Mouse (Mus musculus): ENCODE data around the gene Elmod3.
"Not testable (repeated sequence)": the region's sequence is repeated elsewhere in the genome, so short reads cannot be mapped to it uniquely, and the experiment has no call there.

Elmod3 gene

DNA sequence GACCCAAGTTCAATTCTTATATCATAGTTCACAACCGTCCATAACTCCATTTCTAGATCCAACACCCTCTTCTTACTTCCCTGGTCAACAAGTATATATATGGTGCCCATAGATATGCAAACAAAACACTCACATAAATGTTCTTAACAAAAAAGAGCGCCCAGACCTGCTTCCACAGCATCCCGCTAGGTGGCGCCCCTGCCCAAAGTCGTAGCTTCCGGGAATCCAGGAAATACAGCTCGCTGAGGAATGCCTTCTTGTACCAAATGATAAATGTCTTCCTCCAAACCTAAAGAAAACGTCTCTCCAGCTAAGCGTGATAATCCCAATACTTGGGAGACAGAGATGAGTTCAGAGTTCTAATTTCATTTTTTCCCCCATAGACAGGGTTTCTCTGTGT, 63.0 kb downstream of the Elmod3 start:
- in situ Hi-C loops (cut with MboI, MseI): no loop called here

DNA sequence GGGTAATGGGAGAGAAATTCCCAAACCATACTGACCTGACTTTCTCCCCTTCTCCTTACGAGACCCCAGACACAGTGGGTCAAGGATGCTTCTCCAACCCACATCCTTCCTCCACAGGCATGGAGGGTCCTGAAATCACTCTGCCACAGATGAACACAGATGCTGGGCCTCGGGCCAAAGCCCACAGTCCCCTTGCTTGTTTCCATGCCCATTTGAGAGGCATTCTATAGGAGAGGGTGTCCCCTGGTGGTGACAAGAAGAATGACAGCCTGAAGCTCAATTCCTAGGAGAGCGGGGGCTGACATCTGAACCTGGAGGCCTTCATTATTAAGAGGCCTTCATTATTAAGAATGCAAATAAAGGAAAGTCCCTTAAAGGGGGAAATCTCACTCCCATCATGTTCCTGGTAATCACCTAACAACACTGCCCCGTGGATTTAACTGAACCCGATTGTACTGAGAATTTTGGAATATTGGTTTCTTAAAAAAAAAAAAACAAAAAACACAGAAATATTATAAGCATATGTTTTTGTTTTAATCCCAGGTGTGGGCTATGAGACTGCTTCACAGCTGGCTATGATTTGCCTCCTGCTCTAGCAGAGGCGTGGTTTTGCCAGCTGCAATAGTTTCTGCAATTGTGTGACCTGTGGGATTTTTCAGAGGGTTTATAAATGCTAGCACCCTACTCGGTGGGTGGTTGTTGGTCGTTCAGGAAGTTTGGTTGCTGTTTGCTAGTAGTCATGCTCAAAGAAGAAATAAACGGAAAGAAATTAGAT, 64.0 kb downstream of the Elmod3 start:
- in situ Hi-C loops (cut with MboI, MseI): no loop called here

DNA sequence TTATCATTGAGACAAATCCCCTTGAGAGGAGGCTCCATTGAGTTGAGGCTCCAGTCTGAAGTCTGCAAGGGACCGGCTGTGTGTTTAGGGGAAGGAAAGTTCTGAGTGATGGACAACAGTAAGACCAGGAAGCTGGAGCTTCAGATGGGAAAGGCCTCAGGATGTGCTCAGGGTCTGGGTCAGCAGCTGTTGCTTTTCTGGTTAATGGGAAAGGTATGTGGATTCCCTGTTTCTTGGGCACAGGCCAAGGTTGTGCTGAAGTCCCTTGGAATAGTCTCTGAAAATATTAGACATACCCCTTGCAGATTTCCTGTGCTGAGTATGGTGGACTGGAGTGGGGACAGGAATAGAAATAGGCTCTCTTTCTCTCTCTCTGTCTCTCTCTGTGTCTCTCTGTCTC, 64.7 kb downstream of the Elmod3 start:
- in situ Hi-C loops (cut with MboI, MseI): not testable (repeated sequence)

DNA sequence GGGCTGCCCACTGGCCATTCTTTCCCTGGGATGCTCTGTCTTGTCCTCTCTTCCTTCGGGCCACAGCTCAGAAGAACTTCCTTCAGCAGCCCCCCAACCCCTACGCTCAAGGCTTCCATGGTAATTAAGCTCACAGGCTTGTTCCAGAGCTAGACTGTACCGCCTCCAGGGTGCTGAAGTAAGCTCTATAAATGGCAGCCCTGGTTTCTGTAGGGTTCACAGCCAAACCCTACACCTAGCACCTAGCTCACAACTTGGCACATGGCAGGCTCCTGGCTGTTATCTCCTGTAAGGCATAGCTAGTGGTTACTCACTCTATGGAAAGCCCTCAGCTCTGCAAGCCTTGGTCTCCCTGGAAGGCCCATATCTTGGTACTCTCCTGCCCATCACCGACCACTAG, 65.6 kb downstream of the Elmod3 start:
- in situ Hi-C loops (cut with MboI, MseI): no loop called here

DNA sequence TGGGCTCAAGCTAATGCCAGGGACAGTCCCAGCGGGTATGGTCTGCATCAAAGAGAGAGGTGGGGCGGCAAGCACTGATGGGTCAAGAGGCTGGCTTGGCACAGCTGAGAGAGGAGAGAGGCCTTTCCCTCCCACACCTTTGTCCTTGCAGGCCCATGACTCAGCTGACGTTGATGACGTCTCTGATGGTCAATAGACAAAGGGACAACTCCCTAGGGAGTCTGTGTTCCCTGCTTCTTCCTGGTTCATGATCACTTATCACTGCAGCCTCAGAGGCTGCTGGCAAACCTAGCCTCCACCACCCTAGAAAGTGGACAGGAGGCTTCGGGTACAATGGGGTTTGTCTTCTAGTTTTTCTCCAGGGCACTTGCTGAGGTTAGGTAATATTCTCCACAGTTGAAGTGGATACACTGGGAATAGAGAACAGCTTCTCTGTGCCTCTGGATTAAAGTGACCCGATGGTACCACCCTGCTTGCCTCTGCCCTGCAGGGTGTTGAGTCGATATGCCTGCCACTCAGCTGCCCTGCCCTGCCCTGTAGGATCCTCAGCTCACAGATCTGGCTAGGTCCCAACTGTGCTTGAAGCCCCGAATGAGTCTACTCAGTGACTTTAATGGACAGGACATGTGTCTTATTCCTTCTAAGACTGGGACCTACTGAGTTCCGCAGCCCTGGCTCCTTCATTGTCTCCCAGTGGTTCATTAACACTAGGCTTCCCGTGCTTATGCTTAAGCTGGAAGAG, 69.6 kb downstream of the Elmod3 start:
- in situ Hi-C loops (cut with MboI, MseI): loop anchor here (5.0 kb wide), 1 partner anchor 101 kb away; no protein-coding TSS in a partner anchor

DNA sequence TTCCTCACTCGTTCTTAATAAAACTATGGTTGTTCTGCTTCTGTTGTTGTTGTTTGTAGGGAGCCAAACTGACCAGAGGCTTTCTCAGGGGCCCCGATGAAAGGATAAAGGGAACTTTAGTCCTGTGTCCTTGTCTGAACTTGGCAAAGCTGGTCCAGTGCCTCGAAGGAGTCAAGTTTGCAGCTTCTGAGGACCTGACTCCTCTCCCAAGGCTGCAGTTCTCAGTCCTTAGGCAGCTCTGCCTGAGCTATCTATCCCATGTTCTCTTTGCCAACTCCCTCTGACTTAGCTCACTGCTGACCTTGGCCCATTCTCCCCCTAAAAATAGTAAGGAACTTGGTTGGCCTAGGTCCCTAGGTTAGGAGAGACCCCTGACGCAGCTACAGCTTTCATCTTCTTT, 71.1 kb downstream of the Elmod3 start:
- in situ Hi-C loops (cut with MboI, MseI): loop anchor here (5.0 kb wide), 1 partner anchor 100 kb away; no protein-coding TSS in a partner anchor

DNA sequence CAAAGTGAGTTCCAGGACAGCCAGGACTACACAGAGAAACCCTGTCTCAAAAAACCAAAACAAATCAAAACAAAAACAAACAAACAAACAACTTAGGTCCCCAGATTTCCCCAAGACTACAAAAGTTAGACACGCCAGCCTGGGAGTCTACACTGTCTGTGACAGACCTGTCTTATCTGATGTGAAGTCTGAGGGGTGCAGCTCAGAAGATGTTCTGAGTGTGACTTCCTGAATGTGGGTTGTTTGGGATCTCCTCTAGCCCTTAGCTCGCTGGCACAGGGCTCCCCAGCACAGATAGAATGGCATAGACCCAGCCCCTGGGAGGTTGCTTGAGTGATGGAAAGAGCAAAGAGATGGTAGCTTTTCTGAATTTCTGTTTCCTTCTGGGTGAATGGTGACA, 74.1 kb downstream of the Elmod3 start:
- in situ Hi-C loops (cut with MboI, MseI): no loop called here

DNA sequence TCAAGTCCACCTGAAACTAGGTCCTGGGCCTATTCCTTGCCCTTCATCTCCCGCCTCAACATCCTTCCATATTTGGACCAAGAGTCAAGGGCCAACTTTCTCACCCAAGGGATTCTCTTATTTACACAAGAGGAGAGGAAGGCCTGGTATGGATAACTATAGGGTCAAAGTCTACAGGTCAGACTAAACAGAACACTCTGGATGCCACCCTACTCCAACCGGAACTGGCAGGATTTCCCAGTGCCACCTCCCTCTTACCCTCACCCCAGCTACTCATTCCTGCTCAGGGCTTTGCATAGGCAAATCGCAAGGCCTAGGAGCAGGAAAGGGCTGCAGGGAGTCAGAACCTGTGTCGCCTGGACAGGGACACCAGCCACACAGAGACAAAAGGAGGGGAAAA, 75.0 kb downstream of the Elmod3 start:
- in situ Hi-C loops (cut with MboI, MseI): no loop called here

DNA sequence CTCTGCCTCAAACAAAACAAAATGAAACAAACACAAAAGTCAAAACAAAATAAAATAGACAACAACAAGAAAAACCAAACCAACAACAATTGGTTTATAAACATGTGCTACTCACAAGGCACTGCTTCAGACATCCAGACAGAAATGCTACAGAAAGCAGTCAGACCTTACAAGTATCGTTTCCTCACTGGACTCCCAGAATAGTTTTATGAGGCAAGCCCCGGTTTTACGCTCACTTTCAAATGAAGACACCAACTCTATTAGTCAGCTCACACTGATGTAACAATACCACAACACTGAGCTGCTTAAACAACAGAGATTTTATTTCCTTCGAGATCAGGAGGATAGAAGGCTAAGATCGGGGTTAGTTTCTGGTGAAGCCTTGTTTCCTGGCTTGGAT, 75.9 kb downstream of the Elmod3 start:
- in situ Hi-C loops (cut with MboI, MseI): no loop called here

DNA sequence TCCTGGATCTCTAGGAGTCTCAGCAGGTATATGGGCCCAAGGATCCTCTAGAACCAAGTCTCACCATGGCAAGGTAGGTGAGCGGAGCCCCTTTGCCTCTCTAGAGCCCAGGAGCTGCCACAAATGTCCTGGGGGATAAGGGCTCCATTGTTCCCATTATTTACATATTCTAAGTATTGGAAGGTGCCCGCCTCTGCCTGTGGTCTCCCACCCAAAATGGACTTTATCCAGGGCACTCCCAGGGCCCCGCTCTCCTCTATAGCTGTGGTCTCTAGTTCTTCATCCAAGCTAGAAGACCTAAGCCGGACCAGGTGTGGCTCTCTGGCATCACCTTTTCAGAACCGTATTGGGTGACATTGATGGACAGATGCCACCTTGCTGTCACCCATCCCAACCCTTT, 76.6 kb downstream of the Elmod3 start, which contains the start of gene Sh2d6:
Gene Sh2d6, minus strand, starts transcription at position 101 of the 400 bp plus-strand sequence.
- in situ Hi-C loops (cut with MboI, MseI): no loop called here

DNA sequence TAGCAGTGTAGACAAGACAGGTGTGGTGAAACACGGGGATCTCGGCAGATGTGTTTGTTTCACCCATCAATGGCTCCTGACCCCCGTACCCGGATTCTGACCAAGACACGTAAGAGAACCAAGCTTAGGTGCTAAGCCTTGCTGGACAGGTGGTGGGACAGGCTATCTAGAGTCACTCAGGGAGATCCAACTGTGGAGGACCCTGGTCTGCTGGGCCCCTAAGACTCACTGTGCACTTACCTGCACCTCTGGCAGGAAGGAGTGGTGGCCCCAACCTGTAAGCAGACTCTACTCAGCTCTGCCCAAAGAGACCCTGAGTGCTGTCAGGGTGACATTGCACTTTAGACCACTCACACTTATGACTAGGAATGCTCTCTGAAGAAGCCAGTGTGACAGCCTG, 77.3 kb downstream of the Elmod3 start:
- in situ Hi-C loops (cut with MboI, MseI): no loop called here

DNA sequence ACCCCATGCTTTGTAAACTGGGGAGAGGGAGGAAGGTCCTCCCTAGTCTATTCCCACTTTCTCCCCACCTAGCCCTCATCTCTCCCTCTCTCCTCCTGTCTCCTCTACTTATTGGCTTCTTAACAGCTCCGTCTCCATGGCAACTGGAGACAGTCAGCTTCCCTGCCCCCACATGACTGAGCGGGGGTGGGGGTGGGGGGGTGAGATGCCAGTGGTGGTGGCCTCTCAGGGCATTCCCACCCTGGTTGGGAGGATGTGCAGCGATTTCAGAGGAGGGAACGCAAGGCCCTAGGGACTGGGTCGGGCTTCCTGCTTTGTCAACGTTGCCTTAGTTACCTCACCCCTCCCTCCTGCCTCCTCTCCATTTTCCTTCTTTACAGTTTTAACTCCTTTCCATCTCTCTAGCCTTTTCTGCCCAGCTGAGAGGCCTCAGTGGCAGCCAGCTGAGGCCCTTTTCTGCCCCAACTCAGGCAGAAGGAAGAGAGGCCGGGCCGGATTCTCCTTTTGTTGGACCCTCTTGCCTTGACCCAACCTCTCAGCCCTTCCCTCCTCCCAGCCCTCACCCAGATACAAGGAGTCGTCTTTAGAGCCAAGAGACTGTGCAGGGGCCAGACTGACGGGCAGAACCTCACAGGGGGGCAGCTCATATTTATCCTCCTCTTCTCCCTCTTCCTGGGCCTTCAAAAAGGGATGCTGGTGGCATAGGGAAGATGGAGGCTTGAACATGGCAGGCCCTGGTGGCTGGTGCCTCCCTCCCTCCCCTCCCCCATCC, 78.1 kb downstream of the Elmod3 start:
- in situ Hi-C loops (cut with MboI, MseI): no loop called here

DNA sequence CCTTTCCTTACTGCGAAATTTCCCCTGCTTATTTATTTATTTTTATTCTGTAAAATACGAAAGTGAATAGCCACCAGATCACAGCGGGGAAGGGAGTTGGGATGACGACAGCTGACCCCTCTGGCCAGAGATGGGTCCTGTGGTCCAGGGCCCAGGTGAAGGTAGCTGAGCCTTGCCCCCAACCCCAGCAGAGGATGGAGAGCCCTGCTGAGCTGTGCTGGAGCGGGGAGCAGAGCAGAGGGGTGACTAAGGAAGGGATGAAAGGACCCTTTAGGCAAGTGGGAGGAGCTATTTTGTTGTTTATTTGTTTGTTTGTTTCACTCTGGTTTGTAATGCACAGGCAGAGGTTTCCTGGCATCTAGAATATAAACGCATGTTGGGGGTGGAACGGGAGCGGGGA, 78.9 kb downstream of the Elmod3 start:
- in situ Hi-C loops (cut with MboI, MseI): no loop called here

DNA sequence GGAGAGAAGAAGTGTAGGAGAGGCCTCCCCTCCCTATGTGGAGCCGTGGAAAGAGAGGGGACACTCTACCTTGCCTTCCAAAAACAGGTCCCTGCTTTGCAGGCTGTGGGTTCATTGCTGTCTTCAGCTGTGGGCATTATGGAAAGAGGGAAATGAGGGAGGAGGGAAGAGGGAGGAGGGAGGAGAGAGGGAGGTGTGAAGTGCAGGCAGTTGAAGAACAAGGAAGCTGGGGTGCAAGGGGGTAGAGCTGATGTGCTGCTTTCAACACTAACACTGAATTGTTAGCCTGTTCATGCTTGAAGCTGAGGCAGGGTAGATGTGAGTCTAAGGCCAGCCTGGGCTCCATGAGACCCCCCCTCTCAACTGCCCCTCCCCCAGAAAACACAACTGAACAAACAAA, 79.4 kb downstream of the Elmod3 start:
- in situ Hi-C loops (cut with MboI, MseI): no loop called here

Data from regulatory T cell (primary cell).